Mouse (Mus musculus) left cerebral cortex, postnatal 36 days (tissue): Measurements from ENCODE around the gene Kif26b. TPM values are rescaled to one million over a fixed set of nuclear protein-coding genes. Genes with fewer than 3 reads are reported as not detected.

Experiments used
- DNase-seq, 2 experiments: peaks; one replicate each; pipeline ENCODE4 v3.0.0; 2021 to 2022; ENCODE audit warnings: low spot score in 2 of 2, mixed read lengths in 1 of 2
- intact Hi-C: fragments of 180-260 bp; cut with DNase I; formaldehyde crosslinking; loops from one replicate; pipeline ENCODE4 v1.15.1; 2025
- total RNA-seq, 2 experiments: library from RNA; stranded (reverse); gene quantifications; 2 replicates each; pipeline ENCODE4 v1.2.3; 2021

The Kif26b gene
- total RNA-seq, 2 experiments from 2014 or later: 6.6 to 10.7 TPM

DNA sequence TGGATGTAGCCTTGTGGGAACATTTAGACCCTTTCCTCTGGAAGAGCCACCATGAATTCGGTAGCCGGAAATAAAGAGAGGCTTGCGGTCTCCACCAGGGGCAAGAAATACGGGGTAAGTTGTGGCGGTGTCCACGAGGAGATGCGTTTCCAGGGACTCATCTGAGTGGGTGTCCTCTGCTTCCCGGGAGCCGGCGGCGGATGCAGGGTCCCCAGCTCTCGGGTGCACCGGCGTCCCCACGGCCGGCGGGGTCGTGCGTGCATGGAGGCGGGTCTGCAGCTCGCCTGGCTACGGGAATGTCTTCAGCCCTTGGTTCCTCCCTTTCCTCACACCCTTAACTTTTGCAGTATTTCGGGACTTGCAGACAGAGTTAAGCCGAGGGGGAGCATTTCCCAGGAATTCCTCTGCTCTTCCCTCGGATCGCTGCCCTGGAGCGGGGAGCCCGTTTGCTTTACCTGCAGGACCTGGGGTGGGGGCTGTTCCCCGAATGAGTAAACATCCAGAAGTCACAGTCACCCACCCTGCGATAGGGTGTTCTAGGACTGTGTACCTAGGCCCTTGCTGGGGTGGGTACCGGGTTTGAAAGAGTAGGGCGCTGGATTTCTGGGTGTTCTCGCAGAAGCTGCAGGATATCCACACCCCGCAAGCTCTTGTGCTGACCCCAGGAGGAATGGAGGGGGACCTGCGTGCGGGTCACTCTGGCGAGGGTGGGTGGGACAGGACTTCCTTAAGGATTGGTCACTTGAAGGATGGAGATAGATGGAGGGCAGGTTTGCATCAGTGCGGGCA lies 781 bp downstream of the Kif26b start:
- intact Hi-C loops: loop anchor here (2.0 kb wide), 3 partner anchors 159 to 611 kb away; no protein-coding TSS in a partner anchor
- peak; percentile 29 to 43 for DNase-seq

DNA sequence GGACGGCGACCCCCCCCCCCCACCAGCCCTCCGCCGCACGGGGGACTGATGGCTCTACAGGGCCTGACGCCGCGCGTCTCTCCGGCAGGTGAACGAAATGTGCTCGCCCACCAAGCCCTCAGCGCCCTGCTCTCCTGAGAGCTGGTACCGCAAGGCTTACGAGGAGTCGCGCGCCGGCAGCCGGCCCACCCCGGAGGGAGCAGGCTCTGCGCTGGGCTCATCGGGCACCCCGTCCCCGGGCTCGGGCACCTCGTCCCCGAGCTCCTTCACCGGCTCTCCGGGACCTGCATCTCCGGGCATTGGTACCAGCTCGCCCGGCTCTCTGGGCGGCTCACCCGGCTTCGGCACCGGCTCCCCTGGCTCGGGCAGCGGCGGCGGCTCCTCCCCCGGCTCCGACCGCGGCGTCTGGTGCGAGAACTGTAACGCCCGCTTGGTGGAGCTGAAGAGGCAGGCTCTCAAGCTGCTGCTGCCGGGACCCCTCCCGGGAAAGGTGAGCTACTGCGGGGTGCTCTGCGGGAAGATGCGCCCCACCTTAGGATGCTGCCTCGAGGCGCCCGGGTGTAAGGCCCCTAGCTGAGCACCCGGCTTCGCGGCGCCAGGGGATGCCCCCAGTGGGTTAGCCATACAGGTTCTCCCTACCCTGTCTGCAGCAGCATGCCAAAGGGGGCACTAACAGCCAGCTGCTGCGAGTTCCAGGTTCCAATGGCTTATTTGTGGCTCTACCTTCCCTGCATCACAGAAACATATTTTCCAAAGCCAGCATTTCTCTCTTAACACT lies 1.6 kb downstream of the Kif26b start:
- intact Hi-C loops: no loop called here
- peak; percentile 86 to 87 for DNase-seq

DNA sequence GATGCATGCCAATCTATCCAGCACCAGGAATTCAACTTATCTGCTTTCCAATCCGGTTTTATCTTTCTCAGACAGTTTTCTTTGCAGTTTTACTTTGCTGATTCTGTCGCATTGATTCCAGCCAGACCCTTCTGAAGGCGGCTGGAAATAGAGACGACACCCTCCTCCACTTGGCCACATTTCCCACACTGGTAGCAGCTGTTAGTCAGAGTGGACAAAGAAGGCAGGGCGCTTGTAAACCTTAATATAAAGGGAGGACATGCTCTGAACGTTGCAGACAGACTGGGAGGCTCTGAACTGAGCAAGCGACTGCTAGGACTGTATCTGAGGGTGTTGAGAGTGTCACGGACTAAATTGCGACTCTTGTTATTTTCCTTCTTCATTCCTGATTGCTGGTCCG lies 11.3 kb downstream of the Kif26b start:
- no peak for DNase-seq
- intact Hi-C loops: no loop called here

DNA sequence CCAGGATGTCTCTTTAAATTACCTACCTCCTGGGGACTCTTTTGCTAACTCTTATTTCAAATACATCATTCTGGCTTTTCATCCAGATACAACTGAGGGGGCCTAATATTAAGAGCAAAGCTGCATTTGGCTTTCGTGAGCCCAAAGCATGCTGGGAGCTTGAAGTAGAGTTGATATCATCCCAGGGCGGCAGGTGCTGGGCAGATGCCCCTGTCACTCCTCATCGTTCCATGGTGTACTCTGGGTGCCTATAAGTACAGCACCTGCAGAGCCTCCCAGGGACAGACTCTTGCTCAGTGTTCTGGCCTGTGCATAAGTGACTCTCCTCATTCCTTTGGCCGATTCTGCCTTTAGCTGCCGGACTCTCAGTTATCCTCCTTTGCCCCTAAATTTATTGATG lies 13.5 kb downstream of the Kif26b start:
- DNase-seq: no peak
- intact Hi-C loops: no loop called here

DNA sequence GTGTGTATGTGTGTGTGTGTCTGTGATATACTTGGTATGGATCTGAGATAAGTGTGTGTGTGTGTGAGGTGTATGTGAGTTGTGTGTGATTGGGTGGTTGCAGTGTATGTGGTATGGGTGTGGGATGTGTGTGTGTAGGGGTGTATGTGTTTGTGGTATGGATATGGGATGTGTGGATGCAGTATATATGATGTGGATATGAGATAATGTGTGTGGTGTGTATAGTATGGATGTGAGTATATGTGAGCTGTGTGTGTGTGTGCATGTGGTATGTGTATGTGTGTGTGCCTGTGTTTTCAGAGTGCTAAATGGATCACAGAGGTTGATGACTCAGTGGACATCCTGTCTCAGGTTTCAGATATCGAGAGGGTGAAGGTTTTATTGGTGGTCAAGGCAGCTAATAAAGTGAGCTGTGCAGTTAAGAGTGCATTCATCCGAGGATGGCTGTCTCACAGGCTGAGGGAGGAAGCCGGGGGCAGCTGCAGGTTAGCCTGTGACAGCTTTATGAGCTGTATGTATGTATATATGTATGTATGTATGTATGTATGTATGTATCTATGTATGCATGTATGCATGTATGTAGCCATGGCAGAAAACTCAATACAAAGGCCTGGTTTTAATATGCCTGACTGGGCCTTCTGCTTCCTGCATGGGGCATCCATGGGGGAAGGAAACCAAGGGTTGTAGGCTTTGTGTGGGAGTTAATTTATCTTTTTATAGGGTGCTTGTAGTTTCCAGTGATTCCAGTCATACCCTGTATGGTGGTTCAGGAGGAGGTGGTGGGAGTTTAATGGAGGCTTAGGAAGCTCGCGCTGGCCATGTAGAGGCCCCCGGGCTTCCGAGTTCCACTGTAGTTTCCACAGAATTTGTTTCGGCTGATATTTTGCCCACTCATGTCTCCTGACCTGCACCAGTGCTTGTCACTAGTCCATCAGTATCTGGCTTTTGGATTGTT lies 14.3 kb downstream of the Kif26b start:
- intact Hi-C loops: no loop called here
- DNase-seq: no peak

DNA sequence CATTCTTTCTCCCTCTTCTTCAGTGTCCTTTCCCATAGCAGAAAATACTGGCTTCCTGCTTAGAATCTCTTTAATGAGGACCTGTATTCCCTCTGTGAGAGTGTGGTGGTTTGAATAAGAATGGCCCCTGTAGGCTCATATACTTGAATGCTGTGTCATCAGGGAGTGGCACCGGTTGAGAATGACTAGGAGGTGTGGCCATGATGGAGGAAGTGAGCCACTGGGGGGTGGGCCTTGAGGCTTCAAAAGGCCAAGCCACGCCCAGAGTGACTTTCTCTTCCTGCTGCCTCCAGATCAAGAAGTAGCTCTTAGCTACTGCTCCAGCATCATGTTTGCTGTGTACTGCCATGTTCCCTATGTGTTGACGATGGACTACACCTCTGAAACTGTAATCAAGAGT lies 15.7 kb downstream of the Kif26b start:
- no peak for DNase-seq
- intact Hi-C loops: no loop called here

DNA sequence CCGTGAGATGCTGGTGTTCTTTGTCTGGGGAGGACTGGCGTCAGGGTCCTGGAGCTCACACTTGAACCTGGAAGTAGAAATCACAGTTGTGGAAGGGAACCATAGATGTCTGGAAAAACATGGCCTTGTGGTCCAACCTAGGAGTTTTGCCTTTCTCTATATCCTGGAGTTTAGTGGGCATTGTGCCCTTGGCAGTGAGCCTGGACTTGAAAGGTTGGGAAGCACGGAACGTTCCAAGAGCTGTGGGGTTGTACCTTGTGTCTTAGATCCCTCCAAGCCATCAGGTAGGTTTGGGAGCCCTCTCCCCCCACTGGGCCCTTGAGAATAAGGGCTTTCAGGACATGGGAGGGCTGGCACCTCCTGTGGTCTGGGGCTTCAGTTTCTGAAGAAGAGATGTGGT lies 20.7 kb downstream of the Kif26b start:
- no peak for DNase-seq
- intact Hi-C loops: no loop called here

DNA sequence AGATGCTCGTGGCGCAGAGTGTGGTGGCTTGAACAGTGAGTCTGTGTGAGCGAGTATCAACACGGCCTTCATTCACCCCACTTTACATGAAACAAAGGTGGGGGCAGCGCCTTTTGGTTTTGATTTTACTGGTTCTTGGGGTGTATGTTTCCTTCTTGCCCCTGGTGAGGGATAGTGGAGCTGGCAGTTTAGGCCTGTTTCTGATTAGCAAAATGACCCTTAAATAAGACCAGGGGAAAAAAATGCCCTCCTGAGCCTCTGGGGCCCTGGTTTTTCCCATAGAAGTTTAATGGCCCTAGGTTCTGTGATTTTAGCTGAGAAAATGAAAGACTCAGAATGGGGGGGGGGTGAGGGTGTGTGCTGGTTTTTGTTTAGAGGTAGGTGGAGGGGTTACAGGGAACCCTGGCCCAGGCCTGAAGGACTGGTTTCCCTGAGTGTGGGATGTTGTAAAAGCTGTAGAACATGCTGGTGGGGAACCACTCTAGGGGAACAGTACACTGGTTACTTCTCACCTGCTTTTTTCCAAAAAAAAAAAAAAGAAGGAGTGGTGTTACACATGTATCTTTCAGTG lies 21.6 kb downstream of the Kif26b start:
- no peak for DNase-seq
- intact Hi-C loops: no loop called here

DNA sequence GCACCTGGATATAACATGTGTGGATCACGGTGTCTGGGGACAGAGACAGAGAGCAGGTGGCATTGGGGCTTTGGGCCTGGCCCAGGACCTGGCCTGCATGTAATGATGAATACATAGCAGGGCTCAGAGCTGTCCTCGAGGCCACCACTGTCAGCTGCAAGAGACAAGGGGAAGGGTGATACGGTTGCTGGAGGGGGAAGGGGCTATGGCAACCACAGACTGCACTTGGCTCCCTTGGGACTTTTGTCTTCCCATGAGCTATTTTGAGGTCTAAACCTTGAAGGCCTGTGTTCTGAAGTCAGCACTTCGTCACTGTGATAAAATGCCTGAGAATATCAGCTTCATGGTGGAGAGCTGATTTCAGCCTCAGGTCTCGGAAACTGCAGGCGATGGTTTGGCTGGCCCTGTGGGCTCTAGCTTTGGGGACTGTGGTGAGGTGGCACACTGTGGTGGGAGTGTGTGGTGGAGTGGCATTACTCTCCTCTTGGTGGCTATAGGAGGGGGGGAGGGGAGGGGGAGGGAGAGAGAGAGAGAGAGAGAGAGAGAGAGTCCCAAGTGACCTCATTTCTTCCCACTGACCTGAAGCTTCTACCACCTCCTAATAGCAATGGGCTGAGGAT lies 23.5 kb downstream of the Kif26b start:
- intact Hi-C loops: no loop called here
- no peak for DNase-seq

DNA sequence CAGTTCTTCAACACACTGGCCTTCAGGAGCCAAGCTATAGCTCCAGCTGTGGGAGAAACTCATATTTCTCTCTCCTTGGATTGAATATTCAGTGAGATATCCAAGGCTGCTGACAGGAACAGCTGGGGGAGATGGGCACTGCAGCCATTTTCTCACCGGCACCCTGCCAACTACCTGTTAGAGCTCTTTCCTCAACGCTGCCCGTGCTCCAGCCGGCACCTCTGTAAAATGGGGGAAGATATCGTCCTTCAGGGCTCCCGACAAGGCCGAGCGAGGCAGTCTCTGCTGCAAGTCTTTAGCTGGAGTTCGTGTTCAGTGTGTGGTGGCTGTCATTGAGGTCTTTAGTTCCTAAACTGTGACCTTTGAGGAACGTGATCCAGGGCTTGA lies 24.0 kb downstream of the Kif26b start:
- intact Hi-C loops: no loop called here
- no peak for DNase-seq

DNA sequence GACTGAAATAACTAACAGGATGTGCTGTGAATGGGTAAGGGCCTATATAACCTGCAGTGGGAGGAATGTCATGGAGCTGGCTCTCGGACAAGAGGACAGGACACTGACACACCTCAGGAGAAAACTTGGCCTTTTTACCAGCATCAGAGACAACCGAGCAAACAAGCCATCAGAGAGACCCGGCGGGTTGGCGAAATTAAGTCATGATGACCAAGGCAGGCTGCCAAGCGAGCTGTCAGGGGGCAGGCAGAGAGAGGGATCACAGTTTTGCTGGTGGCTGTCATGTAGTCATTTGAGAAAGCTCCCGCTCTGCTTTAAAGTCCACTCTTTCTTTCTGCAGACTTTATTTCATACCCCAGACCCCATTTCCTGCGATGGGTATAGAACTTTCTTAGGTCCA lies 27.3 kb downstream of the Kif26b start:
- no peak for DNase-seq
- intact Hi-C loops: no loop called here

DNA sequence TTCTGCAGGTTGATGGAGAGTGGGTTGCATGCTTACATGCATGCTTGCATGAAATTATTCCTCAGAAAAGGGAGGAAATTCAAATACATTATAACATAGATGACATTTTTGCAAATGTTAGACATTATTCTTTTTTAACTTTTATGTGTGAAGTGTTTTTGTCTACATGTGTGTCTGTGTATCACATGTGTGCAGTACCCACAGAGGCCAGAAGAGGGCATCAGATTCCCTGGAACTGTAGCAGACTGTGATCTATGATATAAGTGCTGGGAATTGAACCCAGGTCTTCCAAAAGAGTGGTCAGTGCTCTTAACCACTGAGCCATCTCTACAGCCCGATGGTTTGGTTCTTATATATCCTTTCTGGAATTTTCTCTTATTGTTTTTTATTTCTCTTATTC lies 31.1 kb downstream of the Kif26b start:
- intact Hi-C loops: no loop called here
- no peak for DNase-seq

DNA sequence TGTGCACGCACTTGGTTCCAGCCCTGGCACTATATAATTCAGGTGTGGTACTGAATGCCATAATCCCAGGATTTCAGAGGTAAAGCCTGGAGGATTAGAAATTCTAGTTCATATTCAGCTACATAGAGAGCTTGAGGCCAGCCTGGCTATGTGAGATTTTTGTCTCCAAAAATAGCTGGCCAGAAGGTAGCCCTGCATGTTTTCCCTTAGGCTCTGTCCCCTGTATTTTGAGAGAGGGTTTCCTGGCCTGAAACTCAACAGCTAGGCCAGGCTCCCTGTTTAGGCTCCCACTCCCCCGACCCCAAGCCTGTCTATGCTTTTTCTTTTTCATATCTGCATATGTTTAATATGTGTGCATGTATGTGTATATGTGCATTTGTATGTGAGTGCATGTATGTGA lies 34.9 kb downstream of the Kif26b start:
- intact Hi-C loops: no loop called here

DNA sequence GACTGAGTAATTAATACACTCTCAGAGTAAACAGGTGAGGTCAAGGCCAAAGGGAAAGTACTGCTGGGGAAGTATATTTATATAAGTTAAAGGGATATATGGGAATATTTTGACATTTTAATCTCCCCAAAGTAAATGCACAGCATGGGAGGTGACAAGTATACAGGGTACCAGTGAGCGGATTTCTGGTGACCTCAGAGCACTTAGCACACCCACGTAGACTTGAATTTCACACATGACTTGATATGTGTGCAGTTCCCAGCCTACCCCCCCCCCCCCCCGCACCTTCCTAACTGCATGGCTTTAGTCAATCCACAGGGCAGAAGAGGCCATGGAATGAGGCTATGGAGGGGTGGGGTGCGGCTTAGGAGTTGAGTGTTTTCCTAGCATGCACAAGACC lies 35.9 kb downstream of the Kif26b start:
- no peak for DNase-seq
- intact Hi-C loops: no loop called here

More for the DNA sequence above, 34.9 kb downstream of the Kif26b start:
- no peak for DNase-seq

DNA sequence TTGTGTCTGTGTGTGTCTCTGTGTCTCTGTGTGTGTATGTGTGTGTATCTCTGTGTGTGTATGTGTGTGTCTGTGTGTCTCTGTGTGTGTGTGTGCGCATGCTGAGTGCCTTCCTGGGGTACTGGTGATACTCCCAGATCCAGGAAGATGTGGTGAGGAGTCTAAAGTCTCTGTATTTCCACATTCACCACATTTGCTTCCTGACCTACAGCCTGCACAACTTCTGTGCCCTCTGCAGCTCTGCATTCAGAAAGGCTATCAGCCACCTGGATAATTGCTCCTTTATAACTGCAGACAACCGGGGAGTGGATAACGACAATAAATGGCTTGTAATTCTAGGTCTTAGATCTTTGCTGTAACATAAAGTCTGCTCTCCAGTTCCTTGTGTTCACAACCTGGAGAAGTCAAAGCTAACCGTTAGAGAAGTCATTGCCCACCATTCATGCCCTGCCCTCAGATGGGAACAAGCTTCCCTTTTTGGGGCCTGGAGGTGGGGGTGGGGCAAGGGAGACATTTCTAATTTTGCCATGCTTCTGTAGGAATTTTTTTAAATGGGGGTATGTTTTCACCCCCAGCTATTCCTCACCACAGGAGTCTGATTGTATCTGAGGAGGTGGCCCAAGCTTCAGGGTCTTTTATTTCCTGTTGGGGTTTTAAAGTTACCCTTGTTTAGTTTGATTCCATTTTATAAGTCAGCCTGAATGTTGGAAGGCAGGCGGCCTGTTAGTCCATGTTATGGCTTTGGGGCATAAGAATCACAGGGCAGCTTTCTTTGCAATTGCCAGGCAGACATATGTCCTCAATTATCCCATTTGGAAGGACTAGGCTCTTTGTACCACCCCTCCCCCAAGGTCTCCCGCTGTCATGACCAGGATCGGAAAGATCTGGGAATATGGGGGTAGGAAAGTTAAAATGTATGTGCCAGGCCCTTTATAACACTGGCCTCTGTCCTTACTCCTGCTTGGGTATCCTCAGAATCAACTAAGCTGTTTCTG lies 39.9 kb downstream of the Kif26b start:
- intact Hi-C loops: no loop called here

DNA sequence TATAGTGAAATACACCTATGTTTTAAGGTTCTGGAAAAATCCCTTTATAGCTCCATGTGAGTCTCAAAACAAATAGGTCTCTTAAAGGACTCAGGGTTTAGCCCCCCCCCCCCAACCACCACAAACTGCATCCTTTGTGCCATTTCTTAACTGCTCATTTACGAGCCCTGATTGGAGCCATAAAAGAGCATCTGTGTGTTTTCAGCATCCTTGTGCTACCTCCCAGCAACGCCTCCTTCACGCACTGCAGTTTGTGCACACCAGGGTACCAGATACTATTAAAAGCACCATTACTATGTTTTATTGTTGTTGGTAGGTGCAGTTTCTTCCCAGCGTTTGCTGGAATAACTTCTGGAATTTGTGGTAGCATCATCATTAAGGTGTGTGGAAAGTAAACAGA lies 42.1 kb downstream of the Kif26b start:
- DNase-seq: no peak
- intact Hi-C loops: no loop called here

More for the DNA sequence above, 39.9 kb downstream of the Kif26b start:
- DNase-seq: no peak

DNA sequence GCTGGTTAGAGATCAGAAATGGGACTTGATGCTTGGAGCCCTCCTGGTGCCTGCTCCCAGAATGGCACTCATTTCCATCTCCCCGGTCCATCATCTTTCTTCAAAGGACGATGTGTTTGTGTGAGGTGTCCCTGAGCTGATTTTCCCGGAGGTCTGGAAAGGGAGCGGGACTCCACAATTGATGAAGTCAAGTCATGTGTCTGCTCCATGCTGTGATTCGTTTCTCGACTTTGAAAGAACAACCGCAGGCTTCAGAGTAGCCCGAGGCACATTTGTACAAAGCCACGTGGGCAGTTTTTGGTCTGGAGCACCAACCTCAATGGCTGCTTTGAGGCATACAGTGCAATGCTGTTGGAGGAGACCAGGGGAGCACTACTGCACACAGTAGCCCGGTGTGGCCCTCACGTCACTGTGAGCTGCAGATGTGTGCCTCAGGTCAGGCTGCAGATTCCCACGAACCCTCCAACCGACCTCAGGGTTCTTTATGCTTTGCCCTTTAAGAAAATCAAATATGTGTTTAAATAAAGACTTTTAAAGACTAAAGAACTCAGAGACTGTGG lies 43.0 kb downstream of the Kif26b start:
- no peak for DNase-seq
- intact Hi-C loops: no loop called here
